Mouse (Mus musculus): ENCODE results near the gene Mlana.

Mlana gene

GRCm38 (mm10) chr19:29697245-29697874 is at the start of gene Mlana:
Gene Mlana (plus strand): TSS chr19:29697824.
- DNase-seq (ENCODE audit: extremely low read depth, low read depth): no peak

- no peak for DNase-seq (ENCODE audit: extremely low read depth, low read depth)
Measured at GRCm38 (mm10) chr19:29648550-29648914, 49.1 kb upstream of the Mlana start.

- peak; percentile 40 for DNase-seq (ENCODE audit: extremely low read depth, low read depth)
Measured at GRCm38 (mm10) chr19:29649683-29650082, 47.9 kb upstream of the Mlana start.

- no peak for DNase-seq (ENCODE audit: extremely low read depth, low read depth)
Measured at GRCm38 (mm10) chr19:29653768-29654265, 43.8 kb upstream of the Mlana start.

- no peak for DNase-seq (ENCODE audit: extremely low read depth, low read depth)
Measured at GRCm38 (mm10) chr19:29655148-29655547, 42.5 kb upstream of the Mlana start.

- no peak for DNase-seq (ENCODE audit: extremely low read depth, low read depth)
Measured at GRCm38 (mm10) chr19:29656029-29656428, 41.6 kb upstream of the Mlana start.

GRCm38 (mm10) chr19:29656620-29657019 is 41.0 kb upstream of the Mlana start:
- DNase-seq (ENCODE audit: extremely low read depth, low read depth): no peak

- no peak for DNase-seq (ENCODE audit: extremely low read depth, low read depth)
Measured at GRCm38 (mm10) chr19:29657033-29657432, 40.6 kb upstream of the Mlana start.

GRCm38 (mm10) chr19:29657558-29657957 is 40.1 kb upstream of the Mlana start:
- DNase-seq (ENCODE audit: extremely low read depth, low read depth): no peak

GRCm38 (mm10) chr19:29658836-29659235 is 38.8 kb upstream of the Mlana start:
- no peak for DNase-seq (ENCODE audit: extremely low read depth, low read depth)

- DNase-seq (ENCODE audit: extremely low read depth, low read depth): no peak
Measured at GRCm38 (mm10) chr19:29659705-29660104, 37.9 kb upstream of the Mlana start.

GRCm38 (mm10) chr19:29660835-29661764 is 36.5 kb upstream of the Mlana start:
- DNase-seq (ENCODE audit: extremely low read depth, low read depth): no peak

GRCm38 (mm10) chr19:29661974-29662580 is 35.5 kb upstream of the Mlana start:
- DNase-seq (ENCODE audit: extremely low read depth, low read depth): no peak

GRCm38 (mm10) chr19:29663780-29664179 is 33.8 kb upstream of the Mlana start:
- no peak for DNase-seq (ENCODE audit: extremely low read depth, low read depth)

- no peak for DNase-seq (ENCODE audit: extremely low read depth, low read depth)
Measured at GRCm38 (mm10) chr19:29664934-29665333, 32.7 kb upstream of the Mlana start.

- DNase-seq (ENCODE audit: extremely low read depth, low read depth): no peak
Measured at GRCm38 (mm10) chr19:29666164-29666563, 31.5 kb upstream of the Mlana start.

- no peak for DNase-seq (ENCODE audit: extremely low read depth, low read depth)
Measured at GRCm38 (mm10) chr19:29666965-29667594, 30.5 kb upstream of the Mlana start.

- DNase-seq (ENCODE audit: extremely low read depth, low read depth): no peak
Measured at GRCm38 (mm10) chr19:29668135-29668534, 29.5 kb upstream of the Mlana start.

- DNase-seq (ENCODE audit: extremely low read depth, low read depth): no peak
Measured at GRCm38 (mm10) chr19:29670247-29670646, 27.4 kb upstream of the Mlana start.

- DNase-seq (ENCODE audit: extremely low read depth, low read depth): no peak
Measured at GRCm38 (mm10) chr19:29671160-29671559, 26.5 kb upstream of the Mlana start.

- DNase-seq (ENCODE audit: extremely low read depth, low read depth): no peak
Measured at GRCm38 (mm10) chr19:29672660-29673059, 25.0 kb upstream of the Mlana start.

- no peak for DNase-seq (ENCODE audit: extremely low read depth, low read depth)
Measured at GRCm38 (mm10) chr19:29674946-29675345, 22.7 kb upstream of the Mlana start.
